Mouse (Mus musculus) heart, adult 2 months (tissue): ENCODE measurements at regions not wholly inside any gene's neighbourhood (a gene's known extent, or its start where the extent isn't known, plus 50 kb on each side); places are given as distances from the start of the nearest gene placed in this dataset.

Source experiments
- DNase-seq, 2 experiments: peaks; one replicate each; pipeline ENCODE4 v3.0.0; 2021
- H3K27ac ChIP-seq: fragments of 200-600 bp; 2 replicates; pipeline ENCODE4 v1.8.1; 2022
- H3K27me3 ChIP-seq: fragments of 200-500 bp; 2 replicates; pipeline ENCODE4 v1.6.1; 2012; ENCODE audit warnings: mild to moderate bottlenecking, low read length, inconsistent platforms, mixed read lengths; ENCODE audit not compliant: control insufficient read depth, insufficient read depth
- H3K36me3 ChIP-seq: fragments of 200-500 bp; 2 replicates; pipeline ENCODE4 v1.6.1; 2012; ENCODE audit warnings: low read length, inconsistent platforms; ENCODE audit not compliant: control insufficient read depth, insufficient read depth
- H3K4me1 ChIP-seq: fragments of 200-500 bp; 2 replicates; pipeline ENCODE4 v1.6.1; 2011; ENCODE audit warnings: low read length; ENCODE audit not compliant: control insufficient read depth, insufficient read depth
- H3K4me3 ChIP-seq: fragments of 200-600 bp; 2 replicates; pipeline ENCODE4 v1.8.1; 2022
- H3K79me2 ChIP-seq: fragments of 200-500 bp; replicated peaks from 2 replicates; pipeline ENCODE4 v1.6.1; 2012; ENCODE audit warnings: mild to moderate bottlenecking, inconsistent platforms, low read length, moderate library complexity, mixed read lengths; ENCODE audit not compliant: control insufficient read depth, insufficient read depth
- H3K9ac ChIP-seq: fragments of 200-500 bp; 2 replicates; pipeline ENCODE4 v1.6.1; 2012; ENCODE audit warnings: low read depth, mild to moderate bottlenecking, control low read depth, inconsistent platforms, low read length, mixed read lengths
- CTCF ChIP-seq: fragments of 200-600 bp; IDR thresholded peaks from 2 replicates; pipeline ENCODE4 v1.8.1; 2022; ENCODE audit warnings: antibody characterized with exemption, mild to moderate bottlenecking, moderate library complexity
- EP300 ChIP-seq: fragments of 200-500 bp; IDR thresholded peaks from 2 replicates; pipeline ENCODE4 v1.6.1; 2011; ENCODE audit warnings: low read depth, low read length, control low read depth; ENCODE audit not compliant: insufficient read depth
- POLR2A ChIP-seq: fragments of 200-500 bp; IDR thresholded peaks from 2 replicates; pipeline ENCODE4 v1.6.1; 2011; ENCODE audit warnings: mild to moderate bottlenecking, low read depth, low read length, control low read depth; ENCODE audit not compliant: insufficient read depth
- WGBS: fragments of 180-500 bp; shearing (Covaris S2); methylation state at CpG from one replicate; pipeline ENCODE4 v1.1.7; 2018; 5-methylcytosine and 5-hydroxymethylcytosine counted together
- intact Hi-C: fragments of 180-260 bp; cut with DNase I; formaldehyde crosslinking; loops from one replicate; pipeline ENCODE4 v1.15.1; 2025

DNA sequence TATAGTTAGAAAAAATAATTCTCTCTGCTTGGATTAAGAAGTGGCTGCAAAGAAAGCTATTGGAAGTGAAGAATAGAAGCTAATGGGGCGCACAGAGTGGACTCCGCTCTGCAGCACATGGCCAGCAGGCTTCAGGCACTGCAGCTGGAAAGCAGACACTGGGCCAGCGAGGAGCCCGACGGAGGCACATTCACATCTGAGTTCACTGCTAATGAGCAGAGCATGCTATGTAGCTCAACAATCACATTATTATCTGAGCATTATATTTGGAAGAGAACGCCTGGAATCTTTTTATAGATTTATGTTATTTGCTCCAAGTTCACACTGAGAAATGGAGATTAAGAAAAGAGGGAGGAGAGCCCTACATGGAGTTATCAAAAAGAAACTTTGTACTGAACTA, 752.8 kb downstream of the Adgrl2 start:
- no peak for DNase-seq
- Histone ChIP-seq H3K36me3 (no peaks in the 10 kb centered on the region), H3K27ac (no peak overlapping the region), H3K4me3 (no peak overlapping the region), H3K4me1 (no peaks in the 10 kb centered on the region), H3K27me3 (no peaks in the 10 kb centered on the region), H3K9ac (no peak overlapping the region), H3K79me2 (no peaks in the 10 kb centered on the region)
- intact Hi-C loops: no loop called here
- WGBS: 85% methylated on average over 6 of the region's 6 CpGs
- TF ChIP-seq CTCF (no peak), POLR2A (no peak), EP300 (no peak)

DNA sequence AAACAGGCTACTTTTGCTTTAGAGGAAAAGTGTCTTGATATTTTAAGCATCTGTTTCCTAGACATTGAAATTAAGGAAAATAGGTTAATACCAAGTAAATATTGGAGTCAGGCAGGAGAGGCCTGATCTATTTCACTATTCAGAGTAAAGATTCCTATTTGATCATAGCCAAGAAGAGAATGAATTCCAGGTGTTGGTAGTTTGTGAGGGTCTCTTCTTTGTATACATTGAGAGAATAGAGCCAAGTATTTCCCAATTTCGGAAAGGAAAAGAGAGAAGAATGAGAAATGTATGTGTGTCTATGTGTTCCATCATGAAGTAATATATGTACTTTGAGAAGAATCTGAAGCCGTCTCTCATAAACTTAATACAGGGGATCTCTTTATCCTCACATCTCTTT, 756.7 kb downstream of the Adgrl2 start:
- TF ChIP-seq EP300 (no peak), POLR2A (no peak), CTCF (no peak)
- no peak overlapping the region for H3K27ac ChIP-seq
- no peak overlapping the region for H3K4me3 ChIP-seq
- H3K79me2 ChIP-seq: no peaks in the 10 kb centered on the region
- WGBS: 86% methylated on average over 2 of the region's 2 CpGs
- no peaks in the 10 kb centered on the region for H3K27me3 ChIP-seq
- no peaks in the 10 kb centered on the region for H3K4me1 ChIP-seq
- intact Hi-C loops: no loop called here
- no peaks in the 10 kb centered on the region for H3K36me3 ChIP-seq
- no peak for DNase-seq
- H3K9ac ChIP-seq: no peak overlapping the region

DNA sequence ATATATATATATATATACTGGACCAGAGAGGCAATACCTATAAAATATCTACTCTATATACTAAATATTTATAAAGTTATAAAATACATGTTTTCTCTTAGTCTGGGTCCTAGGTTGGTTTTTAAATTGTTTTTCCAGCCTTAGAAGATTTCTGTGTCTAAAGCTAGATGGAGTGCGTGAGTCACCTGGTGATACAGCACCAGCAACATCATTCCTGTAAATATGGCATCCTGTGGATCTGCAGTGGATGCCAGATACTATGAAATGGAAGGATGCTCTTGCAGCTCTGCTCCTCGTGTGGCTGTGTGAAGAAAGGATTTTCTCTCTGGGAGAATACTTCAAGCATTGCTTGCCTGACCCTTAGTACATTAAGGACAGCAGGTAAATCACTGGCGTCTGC, 761.2 kb downstream of the Adgrl2 start:
- H3K4me3 ChIP-seq: no peak overlapping the region
- no peak overlapping the region for H3K27ac ChIP-seq
- TF ChIP-seq CTCF (no peak), POLR2A (no peak), EP300 (no peak)
- no peaks in the 10 kb centered on the region for H3K36me3 ChIP-seq
- H3K9ac ChIP-seq: no peak overlapping the region
- H3K27me3 ChIP-seq: no peaks in the 10 kb centered on the region
- intact Hi-C loops: no loop called here
- DNase-seq: no peak
- no peaks in the 10 kb centered on the region for H3K79me2 ChIP-seq
- 80% methylated on average over 3 of the region's 3 CpGs for WGBS
- H3K4me1 ChIP-seq: no peaks in the 10 kb centered on the region; the same call in 1 of the 2 replicates

DNA sequence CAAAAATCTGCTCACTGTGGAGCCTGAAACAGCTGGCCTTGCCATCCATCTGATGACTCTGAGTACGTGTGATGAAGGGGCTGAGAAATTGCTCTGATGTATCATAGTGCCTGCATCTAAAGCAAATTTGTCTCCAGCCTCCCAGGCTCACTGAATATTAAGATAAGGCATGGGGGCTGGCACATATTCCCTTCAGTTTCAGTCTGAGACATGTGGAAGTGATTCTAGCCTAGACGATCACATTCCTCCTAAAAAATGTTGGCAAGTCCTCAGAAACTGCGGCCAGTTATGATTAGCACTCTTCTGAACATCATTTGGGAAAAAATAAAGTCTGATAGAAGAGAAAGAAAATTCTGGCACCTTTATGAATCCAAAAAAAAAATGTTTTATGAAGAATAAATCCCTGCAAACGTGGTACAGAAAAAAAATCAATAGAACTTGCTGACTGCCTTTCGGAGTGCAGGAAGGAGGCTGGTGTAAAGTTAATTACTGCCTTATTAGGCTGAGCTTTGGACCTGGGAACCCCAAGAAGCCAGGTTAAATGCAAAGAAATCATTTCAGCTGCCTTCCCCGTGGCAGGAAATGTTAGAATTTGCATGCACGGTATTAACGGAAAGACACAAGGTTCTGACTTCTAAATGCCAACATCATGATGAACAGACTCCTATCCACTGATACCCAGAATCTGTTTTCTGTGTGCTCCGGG, 762.2 kb downstream of the Adgrl2 start:
- H3K27ac ChIP-seq: no peak overlapping the region
- intact Hi-C loops: no loop called here
- no peaks in the 10 kb centered on the region for H3K27me3 ChIP-seq
- no peak for DNase-seq
- H3K36me3 ChIP-seq: no peaks in the 10 kb centered on the region
- no peaks in the 10 kb centered on the region for H3K79me2 ChIP-seq
- H3K4me3 ChIP-seq: no peak overlapping the region
- no peaks in the 10 kb centered on the region; the same call in 1 of the 2 replicates for H3K4me1 ChIP-seq
- no peak for TF ChIP-seq CTCF
- WGBS: 44% methylated on average over 9 of the region's 9 CpGs
- H3K9ac ChIP-seq: no peak overlapping the region

DNA sequence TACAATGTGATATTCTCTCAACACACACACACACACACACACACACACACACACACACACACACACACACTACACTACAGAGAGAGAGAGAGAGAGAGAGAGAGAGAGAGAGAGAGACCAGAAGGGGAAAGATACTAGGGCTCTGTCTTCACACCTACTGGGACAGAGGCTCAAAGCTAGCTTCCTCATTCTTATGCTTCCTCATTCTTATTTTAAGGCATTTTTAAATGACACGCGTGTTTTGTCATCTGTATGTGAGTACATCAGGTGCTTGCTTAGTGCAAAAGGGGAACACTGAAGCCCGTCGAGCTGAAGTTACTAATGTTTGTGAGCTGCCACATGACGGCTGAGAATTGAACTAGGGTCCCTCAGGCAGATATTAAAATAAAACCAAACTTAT, 769.5 kb downstream of the Adgrl2 start:
- Histone ChIP-seq H3K79me2 (no peaks in the 10 kb centered on the region), H3K4me3 (no peak overlapping the region), H3K27ac (no peak overlapping the region), H3K9ac (no peak overlapping the region), H3K27me3 (no peaks in the 10 kb centered on the region), H3K4me1 (no peaks in the 10 kb centered on the region), H3K36me3 (no peaks in the 10 kb centered on the region)
- intact Hi-C loops: no loop called here
- 90% methylated on average over 5 of the region's 5 CpGs for WGBS
- DNase-seq: no peak
- TF ChIP-seq POLR2A (no peak), EP300 (no peak), CTCF (no peak)

DNA sequence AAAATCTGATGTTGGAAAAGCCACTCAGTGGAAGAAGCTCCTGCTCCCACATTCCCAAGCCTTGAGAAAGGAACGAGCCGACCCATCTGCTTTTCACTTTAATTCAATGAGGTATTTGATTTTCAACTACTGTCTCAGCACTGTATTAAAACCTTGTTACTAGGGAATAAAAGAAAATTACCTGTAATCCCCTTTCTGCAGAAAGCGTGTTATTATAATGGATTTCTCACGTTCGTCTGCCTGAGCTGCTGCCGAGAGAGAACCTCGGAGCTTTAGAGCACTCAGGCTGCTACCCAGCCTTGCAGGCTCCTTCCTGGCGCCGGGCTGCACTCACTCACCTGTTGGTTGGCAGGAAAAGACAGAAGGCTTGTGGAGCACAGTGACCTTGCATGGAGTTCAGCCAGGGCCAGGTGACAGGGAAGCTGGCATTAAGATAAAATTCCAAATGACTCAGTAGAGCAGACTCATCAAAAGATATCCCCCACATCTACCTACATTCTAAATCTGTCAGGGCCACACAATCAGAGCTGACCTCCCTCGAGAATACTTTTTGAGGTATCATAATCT, 770.2 kb downstream of the Adgrl2 start:
- H3K4me3 ChIP-seq: no peak overlapping the region
- H3K4me1 ChIP-seq: no peaks in the 10 kb centered on the region
- no peak for TF ChIP-seq EP300
- TF ChIP-seq POLR2A: no peak
- no peaks in the 10 kb centered on the region for H3K27me3 ChIP-seq
- H3K36me3 ChIP-seq: no peaks in the 10 kb centered on the region
- H3K79me2 ChIP-seq: no peaks in the 10 kb centered on the region
- no peak overlapping the region for H3K9ac ChIP-seq
- WGBS: 81% methylated on average over 10 of the region's 10 CpGs
- DNase-seq: no peak
- no peak overlapping the region for H3K27ac ChIP-seq
- intact Hi-C loops: no loop called here
